ENCODE assay signal across 8 mouse cellular contexts in genomic region chrX:51017851-51018785, GRCm38 (mm10). TPM values are rescaled to one million over a fixed set of nuclear protein-coding genes. Genes with fewer than 3 reads are reported as not detected.
DNase-seq lines count a peak whose midpoint lies in the region; ATAC-seq and TF ChIP-seq lines count a peak whose summit lies in the region.

Rap2c (minus strand) TSS chrX:51018018.

- TF ChIP-seq EP300 in MEL (IDR thresholded peaks at IDR 0.05; ENCODE audit: low read depth in 1 of 2, low read length in 2 of 2), result 0 out of 4 replicates have a peak, but pooled peaks of 1 of the 2 experiments have one; percentile 26

- TF ChIP-seq RAD21 in MEL (IDR thresholded peaks at IDR 0.05; ENCODE audit: low read depth, low read length), result no peak

- no peaks in the 10 kb centered on the region for H3K9me3 ChIP-seq in MEL (replicated peaks; ENCODE audit: insufficient read depth, low read length)
- H3K9me3 ChIP-seq in forebrain, embryonic 14.5 days (replicated peaks; ENCODE audit: control insufficient read depth, low read length), result no peaks in the 10 kb centered on the region
- no peaks in the 10 kb centered on the region for H3K9me3 ChIP-seq in neural tube, embryonic 15.5 days (replicated peaks)

- intact Hi-C loops in heart, postnatal 25 days (cut with DNase I), result loop anchor here (2.0 kb wide), 2 partner anchors 381 to 1145 kb away; no protein-coding TSS in a partner anchor

- TF ChIP-seq CTCF in MEL (IDR thresholded peaks at IDR 0.05 in 2 of 3, conservative IDR thresholded peaks at IDR 0.05 in 1 of 3; ENCODE audit: control insufficient read depth in 1 of 3, insufficient read depth in 1 of 3, low read depth in 2 of 3, low read length in 3 of 3, poor library complexity in 1 of 3, severe bottlenecking in 1 of 3), result no peak
- no peak for TF ChIP-seq CTCF in lung, adult 2 months (IDR thresholded peaks at IDR 0.05; ENCODE audit: insufficient read depth, low read length)

- no peaks in the 10 kb centered on the region for H3K27me3 ChIP-seq in MEL (ENCODE audit: control insufficient read depth in 1 of 2, insufficient read depth in 2 of 2, low read length in 2 of 2)
- H3K27me3 ChIP-seq in forebrain, embryonic 14.5 days (replicated peaks; ENCODE audit: control insufficient read depth, insufficient read depth, low read length), result no peaks in the 10 kb centered on the region
- H3K27me3 ChIP-seq in neural tube, embryonic 15.5 days (replicated peaks), result no peaks in the 10 kb centered on the region

- peak within 1 kb of the TSS; percentile 76 to 97 for H3K4me3 ChIP-seq in MEL (ENCODE audit: control insufficient read depth in 1 of 2, insufficient read depth in 1 of 2, low read depth in 2 of 2, low read length in 2 of 2)
- H3K4me3 ChIP-seq in forebrain, embryonic 14.5 days (ENCODE audit: low read depth, low read length), result peak within 1 kb of the TSS; percentile 52
- H3K4me3 ChIP-seq in lung, adult 2 months (replicated peaks; ENCODE audit: extremely low read depth, low read depth, low read length), result peak within 1 kb of the TSS; percentile 78
- peak within 1 kb of the TSS; percentile 53 for H3K4me3 ChIP-seq in neural tube, embryonic 15.5 days (replicated peaks)

- peak within 1 kb of the TSS; percentile 54 for H3K4me2 ChIP-seq in forebrain, embryonic 14.5 days (ENCODE audit: low read length)
- H3K4me2 ChIP-seq in neural tube, embryonic 15.5 days, result peak within 1 kb of the TSS; percentile 60

- WGBS in forebrain, embryonic 14.5 days, result 42% methylated on average over 32 of the region's 92 CpGs
- WGBS in lung, adult 2 months, result 27% methylated on average over 85 of the region's 92 CpGs
- WGBS in neural tube, embryonic 15.5 days, result 24% methylated on average over 24 of the region's 92 CpGs

- peak; percentile 90 for DNase-seq in MEL (ENCODE audit: low read depth, low spot score)
- peak; percentile 46 for DNase-seq in cerebellum, adult 11 months
- DNase-seq in forebrain, embryonic 14.5 days (ENCODE audit: low spot score), result peak; percentile 75
- DNase-seq in heart, postnatal 25 days (ENCODE audit: low spot score), result peak; percentile 45
- DNase-seq in layer of hippocampus, adult 18-20 months (ENCODE audit: low spot score in 2 of 2), result peak; percentile 17 to 25
- DNase-seq in lung, adult 2 months, result peak; percentile 46
- peak; percentile 60 to 75 for DNase-seq in thymus, adult 18-20 months

- H3K79me2 ChIP-seq in MEL (ENCODE audit: control insufficient read depth, insufficient read depth, low read length, poor library complexity), result peaks cover 17% of the 10 kb centered on the region

- H3K9ac ChIP-seq in MEL (ENCODE audit: control insufficient read depth, low read depth, low read length, poor library complexity, severe bottlenecking), result peak within 1 kb of the TSS; percentile 99
- peak within 1 kb of the TSS; percentile 90 for H3K9ac ChIP-seq in forebrain, embryonic 14.5 days (ENCODE audit: low read length)
- peak within 1 kb of the TSS; percentile 64 for H3K9ac ChIP-seq in neural tube, embryonic 15.5 days (replicated peaks)

- H3K36me3 ChIP-seq in MEL (ENCODE audit: control insufficient read depth in 1 of 2, insufficient read depth in 2 of 2, low read length in 2 of 2), result peaks cover 4 to 11% of the 10 kb centered on the region in 2 experiments
- 0 out of 2 replicates have a peak, but pooled peaks cover 8% of the 10 kb centered on the region for H3K36me3 ChIP-seq in forebrain, embryonic 14.5 days (ENCODE audit: control insufficient read depth, insufficient read depth, low read length)
- no peaks in the 10 kb centered on the region for H3K36me3 ChIP-seq in neural tube, embryonic 15.5 days

- no peaks in the 10 kb centered on the region for H3K4me1 ChIP-seq in MEL (ENCODE audit: control insufficient read depth in 1 of 2, insufficient read depth in 2 of 2, low read length in 2 of 2)
- H3K4me1 ChIP-seq in forebrain, embryonic 14.5 days (ENCODE audit: control insufficient read depth, insufficient read depth, low read length), result no peaks in the 10 kb centered on the region
- peaks cover 2% of the 10 kb centered on the region; the same call in 1 of the 2 replicates for H3K4me1 ChIP-seq in lung, adult 2 months (ENCODE audit: control insufficient read depth, insufficient read depth, low read length)
- H3K4me1 ChIP-seq in neural tube, embryonic 15.5 days, result peaks cover 16% of the 10 kb centered on the region

- peak; percentile 84 for ATAC-seq in forebrain, embryonic 14.5 days
- ATAC-seq in neural tube, embryonic 15.5 days (ENCODE audit: low FRiP score), result peak; percentile 86

- H3K27ac ChIP-seq in MEL (ENCODE audit: control insufficient read depth, low read depth, low read length), result peak within 1 kb of the TSS; percentile 84
- H3K27ac ChIP-seq in forebrain, embryonic 14.5 days (ENCODE audit: low read depth, low read length), result peak within 1 kb of the TSS; percentile 90
- peak within 1 kb of the TSS; percentile 91 for H3K27ac ChIP-seq in neural tube, embryonic 15.5 days (replicated peaks)

- TF ChIP-seq POLR2A in MEL (IDR thresholded peaks at IDR 0.05; ENCODE audit: control insufficient read depth in 1 of 2, insufficient read depth in 1 of 2, low read depth in 1 of 2, low read length in 2 of 2, poor library complexity in 1 of 2), result no peak; a peak in 1 of 4 replicates
- TF ChIP-seq POLR2A in lung, adult 2 months (IDR thresholded peaks at IDR 0.05; ENCODE audit: borderline replicate concordance, extremely low read depth, low read depth, low read length), result no peak

TF ChIP-seq in MEL, 35 proteins besides CTCF, POLR2A, EP300 and RAD21 (continues in another document):
- no peak for TF ChIP-seq TBP (IDR thresholded peaks at IDR 0.05; ENCODE audit: low read depth, low read length)
- TF ChIP-seq CHD2 (IDR thresholded peaks at IDR 0.05; ENCODE audit: low read length), result no peak
- TF ChIP-seq SIN3A (IDR thresholded peaks at IDR 0.05; ENCODE audit: low read length), result peak; percentile 40; the same call in 1 of the 2 replicates
- no peak for TF ChIP-seq GABPA (IDR thresholded peaks at IDR 0.05; ENCODE audit: low read depth, low read length)
- peak; percentile 43 for TF ChIP-seq NELFE (IDR thresholded peaks at IDR 0.05; ENCODE audit: low read depth, low read length)
- TF ChIP-seq SMC3 (IDR thresholded peaks at IDR 0.05; ENCODE audit: low read depth, low read length), result no peak
- no peak for TF ChIP-seq MAFK (IDR thresholded peaks at IDR 0.05; ENCODE audit: borderline replicate concordance, low read depth, low read length)
- TF ChIP-seq MAX (IDR thresholded peaks at IDR 0.05; ENCODE audit: low read length), result 0 out of 2 replicates have a peak, but pooled peaks have one; percentile 23
- TF ChIP-seq CHD1 (IDR thresholded peaks at IDR 0.05; ENCODE audit: low read depth, low read length), result no peak
- no peak for TF ChIP-seq KAT2A (conservative IDR thresholded peaks at IDR 0.05; ENCODE audit: low read depth, low read length)
- no peak for TF ChIP-seq ZKSCAN1 (IDR thresholded peaks at IDR 0.05; ENCODE audit: low read depth, low read length)
- no peak for TF ChIP-seq ZMIZ1 (IDR thresholded peaks at IDR 0.05; ENCODE audit: low read depth, low read length)
- no peak for TF ChIP-seq POLR2AphosphoS5 (IDR thresholded peaks at IDR 0.05; ENCODE audit: borderline replicate concordance, low read depth, low read length)
- TF ChIP-seq MAZ (IDR thresholded peaks at IDR 0.05; ENCODE audit: low read depth, low read length), result 0 out of 2 replicates have a peak, but pooled peaks have one; percentile 31
- TF ChIP-seq MEF2A (IDR thresholded peaks at IDR 0.05; ENCODE audit: extremely low read depth, insufficient replicate concordance, low read depth, low read length, poor library complexity, severe bottlenecking), result no peak
- peak; percentile 53 for TF ChIP-seq MXI1 (IDR thresholded peaks at IDR 0.05; ENCODE audit: low read depth, low read length)
- no peak for TF ChIP-seq USF2 (IDR thresholded peaks at IDR 0.05; ENCODE audit: borderline replicate concordance in 1 of 2, insufficient read depth in 1 of 2, low read depth in 1 of 2, low read length in 2 of 2)
- no peak for TF ChIP-seq GATA1 (IDR thresholded peaks at IDR 0.05; ENCODE audit: low read depth, low read length)
- no peak; the same call in 1 of the 2 replicates for TF ChIP-seq HCFC1 (IDR thresholded peaks at IDR 0.05; ENCODE audit: low read depth, low read length)
- no peak for TF ChIP-seq ZNF384 (IDR thresholded peaks at IDR 0.05; ENCODE audit: low read depth, low read length)
- TF ChIP-seq ETS1 (IDR thresholded peaks at IDR 0.05; ENCODE audit: low read depth, low read length), result no peak
- no peak for TF ChIP-seq ZC3H11A (IDR thresholded peaks at IDR 0.05; ENCODE audit: low read depth, low read length)
- no peak for TF ChIP-seq UBTF (IDR thresholded peaks at IDR 0.05; ENCODE audit: borderline replicate concordance, insufficient read depth, low read depth, low read length)
- TF ChIP-seq TCF12 (IDR thresholded peaks at IDR 0.05; ENCODE audit: low read depth, low read length), result peak; percentile 17; the same call in 1 of the 2 replicates
- TF ChIP-seq BHLHE40 (IDR thresholded peaks at IDR 0.05; ENCODE audit: borderline replicate concordance, low read depth, low read length), result no peak
- no peak for TF ChIP-seq TAL1 (IDR thresholded peaks at IDR 0.05; ENCODE audit: low read length)
- no peak for TF ChIP-seq E2F4 (IDR thresholded peaks at IDR 0.05; ENCODE audit: borderline replicate concordance, low read depth, low read length)
- TF ChIP-seq NRF1 (IDR thresholded peaks at IDR 0.05; ENCODE audit: insufficient read depth, low read depth, low read length, poor library complexity, severe bottlenecking), result peak; percentile 15; the same call in 1 of the 2 replicates
- no peak for TF ChIP-seq USF1 (IDR thresholded peaks at IDR 0.05; ENCODE audit: low read depth, low read length)
- no peak for TF ChIP-seq POLR2AphosphoS2 (IDR thresholded peaks at IDR 0.05; ENCODE audit: low read length)
- TF ChIP-seq JUND (IDR thresholded peaks at IDR 0.05; ENCODE audit: low read depth, low read length), result no peak
- no peak for TF ChIP-seq MYB (IDR thresholded peaks at IDR 0.05; ENCODE audit: low read depth, low read length)
- no peak for TF ChIP-seq RCOR1 (IDR thresholded peaks at IDR 0.05; ENCODE audit: low read depth, low read length)

RNA-seq across cellular contexts. Expression of gene Rap2c, which starts in this region (rescaled TPM):
- 14.5 and 14.9 TPM in 2 replicates for total RNA-seq in MEL (2012; rRNA removed)
- polyA plus RNA-seq in MEL (2012; ENCODE audit: insufficient read depth in 1 of 2, insufficient read length in 2 of 2, low read depth in 1 of 2, low replicate concordance in 2 of 2, missing spikeins in 1 of 2), result 10 to 100 TPM in 1 of 2 experiments, not detected in 1; 16.0 TPM
- polyA plus RNA-seq in forebrain, embryonic 14.5 days (2014; fragmentation: Nextera tagmentation; extraction: Ambion mirVana), result 17.5 and 19.4 TPM in 2 replicates
- total RNA-seq in heart, postnatal 25 days (2021), result 10 to 100 TPM; 20.9 to 21.7 TPM
- total RNA-seq in layer of hippocampus, adult 18-20 months (2021), result 10 to 100 TPM; 26.0 to 29.3 TPM
- polyA plus RNA-seq in lung, adult 2 months (2012; rRNA removed), result 2.0 and 3.8 TPM in 2 replicates
- polyA plus RNA-seq in neural tube, embryonic 15.5 days (2015; fragmentation: Nextera tagmentation; extraction: Ambion mirVana), result 11.0 and 12.7 TPM in 2 replicates

Comparison
In these comparisons a context has a peak if more than half of its experiments do, and no peak if none do; other contexts are left out.
1. Peak in every context shown above with its lines: DNase-seq, ATAC-seq, H3K4me3 ChIP-seq and H3K27ac ChIP-seq.
2. DNase-seq: peak in every context shown above with its lines; median percentile 90 in MEL; 75 in forebrain, embryonic 14.5 days; 68 in thymus, adult 18-20 months; 46 in cerebellum, adult 11 months; 46 in lung, adult 2 months; 45 in heart, postnatal 25 days; 21 in layer of hippocampus, adult 18-20 months.